Mouse (Mus musculus) cortical plate, adult 2 months (tissue): ENCODE results near the gene Olfr203.

Experiments used
- CTCF ChIP-seq: fragments of 200-500 bp; IDR thresholded peaks from 2 replicates; pipeline ENCODE4 v1.5.1; 2011; ENCODE audit warnings: mild to moderate bottlenecking, control low read depth, low read length; ENCODE audit not compliant: insufficient read depth; ENCODE audit errors: extremely low read depth
- POLR2A ChIP-seq: fragments of 200-500 bp; IDR thresholded peaks from 2 replicates; pipeline ENCODE4 v1.6.1; 2011; ENCODE audit warnings: mild to moderate bottlenecking, low read length, control low read depth; ENCODE audit not compliant: insufficient read depth; ENCODE audit errors: extremely low read depth

DNA sequence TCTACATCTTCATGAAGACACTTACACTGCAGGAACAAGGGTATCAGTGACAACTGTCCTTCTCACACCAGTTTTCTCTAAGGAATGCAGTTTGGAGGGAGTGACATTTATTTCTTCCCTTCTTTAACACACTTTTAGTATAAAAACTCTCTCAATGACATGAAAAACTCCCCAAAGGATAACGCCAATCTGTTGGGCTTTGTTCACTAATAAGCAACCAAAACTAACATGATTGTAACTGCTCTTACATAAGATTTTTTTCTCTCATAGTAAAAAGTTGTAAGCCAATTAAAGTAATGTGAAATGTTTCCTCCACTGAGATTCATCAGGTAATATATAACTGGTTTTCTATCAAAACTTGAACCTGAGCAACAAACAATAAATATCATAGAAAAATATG, 50.5 kb downstream of the Olfr203 start, which contains the start of gene Olfr206:
- no peak for TF ChIP-seq CTCF
- TF ChIP-seq POLR2A = no peak
